Mouse (Mus musculus): Measurements from ENCODE around the gene Mpzl3. TPM values are rescaled to one million over a fixed set of nuclear protein-coding genes. Genes with fewer than 3 reads are reported as not detected.

The Mpzl3 gene
- total RNA-seq, 4 experiments from 2014 or later: 3.4 to 5.4 (median 3.7) TPM

DNA sequence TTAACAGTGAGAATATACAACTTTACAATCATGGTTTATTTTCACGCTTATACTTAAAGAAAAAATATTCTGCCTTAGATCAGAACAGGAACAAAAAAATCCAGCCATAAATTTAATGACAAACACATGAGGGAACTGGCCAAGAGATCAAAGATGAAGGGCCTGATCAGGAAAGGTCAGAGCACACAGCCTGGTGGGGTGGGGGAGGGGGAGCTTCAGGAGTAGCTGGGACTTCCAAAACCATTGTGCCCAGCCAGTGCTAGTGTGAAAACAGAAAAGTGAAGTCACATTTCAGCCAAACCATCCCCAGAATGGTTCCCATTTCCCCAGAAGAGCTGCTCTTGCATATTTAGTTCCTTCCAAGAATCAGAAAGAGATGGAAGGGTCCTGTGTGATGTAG, 47.5 kb downstream of the Mpzl3 start:
- DNase-seq (ENCODE audit: low spot score in 2 of 2): no peak

DNA sequence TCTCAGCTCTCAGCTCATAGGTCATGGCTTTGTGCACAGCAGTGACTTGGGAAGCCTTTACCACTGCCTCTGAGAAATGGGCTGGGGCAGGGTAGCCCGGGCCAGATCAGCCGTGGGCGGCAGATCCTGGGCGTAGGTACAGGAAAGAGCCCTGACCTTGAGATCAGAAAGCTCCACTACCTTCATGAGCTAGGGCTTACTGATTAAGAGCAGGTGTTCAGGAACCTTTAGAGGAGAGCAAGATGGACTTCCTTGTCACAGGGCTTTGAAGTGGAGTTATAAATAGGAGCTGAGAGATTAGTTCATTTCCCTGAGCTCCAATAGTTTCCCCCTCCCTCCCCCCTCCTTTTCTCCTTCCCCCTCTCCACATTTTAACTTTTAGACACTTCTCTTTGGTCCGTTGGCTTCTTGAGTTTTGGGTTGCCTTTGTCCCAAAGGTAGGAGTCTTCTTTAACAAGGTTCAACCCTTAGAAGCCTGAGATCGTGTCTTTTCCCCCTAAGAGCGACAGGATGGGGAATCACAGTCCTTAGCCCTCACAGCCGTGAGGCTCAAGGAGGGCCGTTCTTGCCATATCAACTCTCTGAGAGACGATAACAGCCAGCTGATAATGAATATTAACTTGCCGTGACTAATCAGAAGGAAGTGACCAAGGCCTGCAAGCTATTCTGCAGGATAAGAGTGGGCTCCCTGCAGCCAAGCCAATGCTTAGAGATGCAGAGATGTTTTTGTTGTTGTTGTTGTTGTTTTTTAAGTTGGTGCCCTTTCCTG, 48.4 kb downstream of the Mpzl3 start:
- no peak for DNase-seq (ENCODE audit: low spot score in 2 of 2)

DNA sequence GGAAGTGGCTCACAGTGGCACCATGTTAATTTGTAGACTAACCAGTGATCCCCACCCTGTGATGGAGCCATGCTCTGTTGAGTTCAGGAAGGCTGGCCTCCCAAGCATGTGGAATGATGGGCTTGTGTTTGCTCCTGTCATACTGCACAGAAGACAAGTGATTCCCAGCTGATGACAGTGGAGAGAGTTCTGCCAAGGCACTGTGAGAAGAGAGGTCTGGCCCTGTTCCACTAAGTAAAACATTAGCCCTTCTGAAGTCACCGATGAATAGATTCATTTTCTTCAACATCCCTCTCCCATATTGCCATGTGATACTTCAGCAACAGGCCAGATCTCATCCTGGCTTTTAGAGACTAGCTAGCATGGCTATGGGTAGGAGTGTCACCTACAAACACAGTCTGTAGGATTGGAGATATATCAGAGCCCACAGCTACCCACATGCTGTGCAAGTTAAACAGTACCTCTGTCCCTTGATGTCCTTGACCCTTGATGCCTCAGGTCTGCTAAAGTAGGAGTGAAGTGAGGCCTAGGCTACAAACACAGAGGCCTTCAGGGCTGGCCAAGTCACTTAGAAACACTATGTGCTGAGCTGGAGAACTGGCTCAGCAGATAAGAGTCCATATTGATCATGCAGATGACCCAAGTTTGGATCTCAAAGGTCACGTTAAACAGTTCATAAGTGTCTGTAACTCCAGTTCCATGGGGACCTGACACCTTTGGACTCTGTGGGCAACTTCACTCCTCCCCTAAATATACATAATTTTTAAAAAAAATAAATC, 50.8 kb downstream of the Mpzl3 start:
- no peak for DNase-seq (ENCODE audit: low spot score in 2 of 2)

DNA sequence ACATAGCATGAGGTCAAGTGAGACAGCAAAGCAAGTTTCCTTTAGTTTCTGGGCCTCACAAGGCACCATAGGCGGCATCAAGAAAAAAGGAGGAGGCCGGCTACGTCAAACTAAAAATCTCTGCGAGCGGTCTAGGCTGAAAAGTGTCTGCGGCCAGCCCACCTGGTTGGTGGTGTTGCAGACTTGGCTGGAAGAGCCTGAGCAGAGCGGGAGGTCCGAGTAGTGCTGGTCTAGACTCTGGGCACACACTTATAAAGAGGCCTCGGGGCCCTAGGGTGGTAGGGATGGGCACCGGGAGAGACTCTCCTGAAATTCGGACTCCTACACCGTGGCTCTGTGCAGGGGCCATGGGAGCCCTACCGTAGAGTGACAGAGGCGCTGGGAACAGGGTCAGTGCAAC, 60.7 kb downstream of the Mpzl3 start:
- peak; percentile 53 to 66 for DNase-seq (ENCODE audit: low spot score in 2 of 2)

DNA sequence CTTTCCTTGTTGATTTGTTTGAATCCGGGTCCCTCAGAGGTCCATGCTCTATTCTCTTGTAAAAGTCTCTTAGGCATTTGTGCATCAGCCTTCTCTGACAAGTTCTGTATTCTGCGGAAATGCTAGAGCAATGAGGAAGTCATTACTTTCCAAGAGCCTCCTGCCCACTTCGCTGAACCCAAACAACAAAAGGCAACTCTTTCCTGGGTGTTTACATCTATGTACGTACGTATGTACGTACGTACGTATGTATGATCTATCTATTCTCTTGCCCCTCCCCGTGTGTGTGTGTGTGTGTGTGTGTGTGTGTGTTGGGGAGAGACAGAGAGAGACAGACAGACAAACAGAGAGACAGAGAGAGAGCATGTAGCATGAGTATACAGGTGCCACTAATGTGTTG, 61.8 kb downstream of the Mpzl3 start:
- no peak for DNase-seq (ENCODE audit: low spot score in 2 of 2)

DNA sequence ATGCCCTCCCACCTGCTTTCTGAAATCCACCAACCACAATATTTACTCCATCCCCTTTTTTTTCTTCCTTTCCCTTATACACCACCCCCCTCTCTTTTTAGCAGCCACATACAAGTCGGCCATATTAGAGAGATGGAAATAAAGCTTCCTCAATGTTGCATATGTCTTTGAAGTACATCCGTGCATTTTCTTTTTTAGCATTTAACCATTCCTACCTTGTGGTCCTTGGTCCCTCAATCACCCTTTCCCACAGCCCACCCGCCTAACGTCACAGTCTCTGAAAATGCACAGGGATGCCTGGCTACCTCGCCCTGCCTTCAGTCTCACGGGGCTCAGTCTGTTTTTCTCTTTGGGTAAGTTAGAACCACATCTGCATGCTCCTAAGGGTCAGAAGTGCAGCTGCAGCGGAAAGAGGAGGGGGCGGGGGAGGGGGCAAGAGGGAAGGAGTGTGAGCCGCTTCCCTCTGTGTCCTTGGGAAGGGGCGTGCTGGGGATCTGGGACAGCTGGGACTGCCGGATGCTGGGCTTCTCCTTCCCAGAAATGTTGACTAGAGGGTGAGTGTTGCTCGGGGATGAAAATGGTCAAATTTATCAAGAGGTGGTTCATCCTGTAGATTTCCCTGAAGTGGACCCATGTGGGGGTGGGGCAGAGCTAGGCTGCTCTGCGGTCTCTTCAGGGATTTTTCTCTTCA, 62.9 kb downstream of the Mpzl3 start, which contains the start of gene Scn2b:
Scn2b (plus strand) TSS at position 42 of the 691 bp plus-strand sequence.
- peak in 1 of 2 experiments; percentile 19 for DNase-seq (ENCODE audit: low spot score in 2 of 2)

DNA sequence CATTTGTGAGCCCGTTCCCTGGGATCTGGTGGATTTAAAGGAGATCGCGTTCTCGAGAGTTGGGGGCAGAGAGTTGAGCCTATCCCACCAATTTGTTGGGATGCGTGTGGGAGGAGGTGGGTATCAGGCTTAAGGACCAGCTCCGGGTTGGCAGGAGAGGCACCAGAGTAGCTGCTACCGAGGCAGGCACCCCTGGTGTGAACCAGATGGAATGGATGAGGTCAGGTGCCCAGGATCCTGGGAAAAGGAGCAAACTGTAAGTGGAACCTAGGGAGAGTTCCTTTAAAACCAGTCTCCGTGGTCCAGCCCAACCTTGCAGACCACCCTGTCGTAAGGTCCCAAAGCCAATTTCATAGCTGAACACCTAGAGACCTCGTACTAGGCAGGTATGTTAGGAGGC, 63.6 kb downstream of the Mpzl3 start:
- DNase-seq (ENCODE audit: low spot score in 2 of 2): no peak

DNA sequence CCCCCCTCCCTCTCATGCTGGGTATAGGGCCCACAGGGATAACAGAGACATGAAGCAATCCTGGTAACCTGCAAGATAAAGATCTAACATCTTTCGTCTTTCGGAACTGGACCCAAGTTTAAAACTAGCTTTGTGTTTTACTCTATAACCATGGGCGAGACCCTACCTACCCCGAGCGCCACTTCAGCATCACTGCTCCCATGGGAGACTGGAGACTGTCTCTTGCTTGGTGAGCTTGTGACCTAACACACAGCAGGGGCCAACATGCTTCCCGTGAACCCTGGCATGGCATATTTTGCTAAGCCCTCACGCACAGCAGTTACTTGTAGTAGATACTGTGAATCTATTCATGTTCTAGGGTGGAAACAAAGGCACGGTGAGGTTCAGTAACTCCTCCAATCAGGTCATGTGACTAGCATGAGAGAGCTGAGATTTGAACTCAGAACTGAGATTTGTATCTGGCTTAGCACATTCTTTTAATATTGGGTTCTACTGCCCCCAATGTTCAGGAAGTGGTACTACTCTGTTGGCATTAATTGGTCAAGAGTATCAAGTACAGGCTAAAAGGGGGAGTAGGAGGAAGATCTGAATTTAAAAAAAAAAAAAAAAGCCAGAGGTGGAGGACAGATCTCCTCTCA, 64.4 kb downstream of the Mpzl3 start:
- DNase-seq (ENCODE audit: low spot score in 2 of 2): no peak

DNA sequence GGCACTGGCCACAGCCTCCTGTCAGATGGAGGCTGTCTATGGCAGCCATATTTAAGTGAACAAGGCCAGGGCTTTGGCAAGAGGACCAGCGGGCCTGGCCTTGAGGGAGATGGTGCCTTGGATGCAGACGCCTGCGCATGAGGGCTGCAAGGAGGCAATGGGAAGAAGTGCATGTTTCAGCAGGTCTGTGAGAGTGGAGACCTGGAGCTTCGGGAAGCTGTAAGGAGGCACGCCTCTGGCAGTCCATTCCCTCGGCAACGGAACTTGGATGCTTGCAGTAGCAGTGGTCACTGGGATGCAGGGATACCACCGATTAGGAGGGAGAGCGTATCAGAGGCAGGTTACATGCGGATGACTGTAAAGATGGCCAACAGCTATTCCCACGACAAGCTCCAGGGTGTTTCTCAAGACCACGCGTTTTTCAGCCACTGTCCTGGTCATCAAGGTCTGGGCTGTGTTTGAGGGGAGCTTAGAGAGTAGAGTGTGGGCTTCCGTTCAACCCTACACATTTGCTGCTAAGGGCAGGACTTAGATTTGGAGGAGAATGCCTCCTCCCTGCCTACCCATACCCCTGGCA, 65.1 kb downstream of the Mpzl3 start:
- DNase-seq (ENCODE audit: low spot score in 2 of 2): no peak

DNA sequence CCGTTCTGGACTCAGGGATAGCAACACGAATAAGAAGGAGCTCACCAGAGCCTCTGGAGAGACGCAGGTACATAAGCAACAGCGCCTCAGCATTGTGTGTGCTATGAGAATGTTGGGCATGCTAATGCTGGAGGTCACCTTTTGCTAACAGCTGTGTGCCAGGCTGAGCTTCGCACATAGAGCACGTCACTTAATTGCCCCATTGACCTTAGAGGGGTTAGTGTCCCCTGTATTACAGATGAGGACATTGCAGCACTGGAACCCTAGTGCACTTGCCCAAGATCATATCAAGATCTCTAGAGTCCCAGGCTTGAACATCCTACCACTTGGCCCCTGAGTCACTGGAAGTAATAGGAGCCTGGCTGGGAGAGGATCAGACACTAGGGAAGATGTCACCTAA, 65.6 kb downstream of the Mpzl3 start:
- no peak for DNase-seq (ENCODE audit: low spot score in 2 of 2)

DNA sequence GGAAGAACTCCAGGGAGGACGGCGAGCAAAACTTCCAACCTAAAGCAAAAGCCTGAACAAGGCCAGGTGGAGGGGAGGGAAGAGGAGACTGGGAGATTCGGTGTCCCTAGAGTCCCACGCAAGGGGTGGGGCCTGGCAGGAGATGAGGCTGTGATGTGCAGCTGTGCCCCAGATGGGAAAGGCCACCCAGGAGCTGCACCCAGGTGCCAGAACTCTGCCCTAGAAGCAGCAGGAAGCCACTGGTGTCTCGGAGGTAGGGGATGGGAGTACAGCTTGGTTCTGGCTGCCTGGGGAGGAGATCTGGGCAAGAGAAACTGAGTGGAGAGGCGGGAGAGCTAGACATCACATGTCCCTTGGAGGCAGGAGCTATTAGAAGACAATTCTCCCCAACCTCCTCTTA, 66.0 kb downstream of the Mpzl3 start:
- DNase-seq (ENCODE audit: low spot score in 2 of 2): no peak

DNA sequence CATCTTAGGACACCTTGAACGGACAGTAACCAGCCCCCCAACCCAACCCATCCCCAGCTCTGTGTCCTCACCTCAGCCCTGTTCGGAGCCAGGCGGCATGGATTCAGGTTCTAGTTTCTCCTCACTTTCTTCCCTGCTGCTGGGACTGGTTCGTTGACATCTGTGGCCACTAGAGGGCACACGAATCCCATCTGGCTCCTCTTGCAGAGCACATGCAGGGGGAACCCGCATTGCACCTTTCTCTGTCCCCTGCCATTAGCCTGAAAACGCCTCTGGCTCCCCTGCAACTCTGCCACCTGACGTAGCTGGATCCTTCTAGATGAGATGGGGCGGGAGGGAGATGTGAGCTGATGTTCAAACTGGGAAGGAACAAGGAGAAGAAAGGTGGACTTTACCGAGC, 66.8 kb downstream of the Mpzl3 start:
- DNase-seq (ENCODE audit: low spot score in 2 of 2): peak; percentile 69 to 72

DNA sequence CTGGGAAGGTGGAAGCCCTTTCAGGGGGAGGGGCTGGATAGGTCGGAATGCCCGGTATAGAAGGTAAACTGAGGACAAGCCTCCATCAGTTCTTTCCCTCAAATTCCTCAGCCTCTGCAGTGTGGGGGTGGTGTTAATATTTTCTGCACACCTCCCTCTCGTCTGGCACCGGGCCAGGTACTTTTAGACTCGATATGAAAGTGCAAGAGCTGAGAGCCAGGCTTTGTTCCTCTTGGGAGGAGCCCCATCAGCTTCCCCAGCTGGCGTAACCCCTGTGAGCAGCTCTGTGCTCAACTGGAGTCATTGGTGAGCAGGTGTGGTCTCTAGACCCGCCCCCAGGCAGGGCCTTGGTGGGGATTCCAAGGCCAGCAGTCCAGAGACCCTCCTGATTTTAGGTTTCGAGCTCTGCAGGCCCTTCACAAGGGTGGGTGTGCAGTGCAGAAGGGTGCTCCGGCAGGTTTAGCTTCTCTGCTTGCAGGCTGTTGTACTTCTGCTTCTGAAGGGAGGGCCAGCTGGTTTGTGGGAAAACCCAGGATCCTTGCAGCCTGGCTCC, 67.3 kb downstream of the Mpzl3 start:
- peak; percentile 74 to 76 for DNase-seq (ENCODE audit: low spot score in 2 of 2)

DNA sequence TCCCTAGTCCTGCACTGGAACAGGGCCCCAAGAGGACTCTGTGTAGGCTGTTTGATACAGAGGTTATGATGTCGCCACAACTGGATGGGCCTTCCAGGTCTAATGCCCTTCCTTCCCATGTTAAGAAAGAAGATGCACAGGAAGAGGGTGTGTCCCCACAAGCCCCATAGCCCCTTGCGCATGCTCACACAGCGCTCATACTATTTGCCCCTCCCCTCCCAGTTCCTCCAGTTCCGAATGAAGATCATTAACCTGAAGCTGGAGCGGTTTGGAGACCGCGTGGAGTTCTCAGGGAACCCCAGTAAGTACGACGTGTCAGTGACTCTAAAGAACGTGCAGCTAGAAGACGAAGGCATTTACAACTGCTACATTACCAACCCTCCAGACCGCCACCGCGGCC, 70.2 kb downstream of the Mpzl3 start:
- DNase-seq (ENCODE audit: low spot score in 2 of 2): no peak

DNA sequence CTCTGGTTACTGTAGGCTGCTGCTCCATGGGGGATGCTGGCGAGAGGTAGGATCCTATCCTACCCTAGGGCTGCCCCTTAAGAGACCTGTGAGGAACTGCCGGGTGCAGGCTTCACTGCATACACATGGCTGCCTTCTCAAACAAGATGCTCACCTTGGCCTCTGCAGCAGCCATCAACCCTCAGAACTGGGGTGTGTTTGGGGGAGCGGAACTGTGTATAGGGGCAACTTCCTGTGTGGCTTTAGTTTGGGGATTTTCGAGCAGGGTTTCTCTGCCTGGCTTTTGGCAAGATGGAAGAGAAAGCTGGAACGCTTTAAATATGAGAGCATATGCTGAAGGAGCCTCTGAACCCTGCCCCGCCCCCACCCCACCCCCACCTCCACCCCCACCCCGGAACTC, 72.0 kb downstream of the Mpzl3 start:
- no peak for DNase-seq (ENCODE audit: low spot score in 2 of 2)

Other genes with a start within 250 kb of the Mpzl3 start
- gene Kmt2a, start 173.9 kb upstream of the Mpzl3 start, total RNA-seq (2022): 100 to 1,000 TPM in 1 of 4 experiments, 10 to 100 TPM in 3; 63.4 to 103 (median 80.1) TPM
- 100 to 1,000 TPM; 246 to 356 (median 299) TPM for gene Atp5l, start 134.4 kb upstream of the Mpzl3 start, total RNA-seq (2022)
- gene Ube4a, start 89.6 kb upstream of the Mpzl3 start, total RNA-seq (2022): 10 to 100 TPM; 69.7 to 84.9 (median 72.3) TPM
- under 1 TPM in 2 of 4 experiments, not detected in 2; 0.38 to 0.43 TPM for gene Cd3g, start 74.8 kb upstream of the Mpzl3 start, total RNA-seq (2022)
- not detected for gene Cd3d, start 73.4 kb upstream of the Mpzl3 start, total RNA-seq (2022)
- gene Cd3e, start 45.6 kb upstream of the Mpzl3 start, total RNA-seq (2022): under 1 TPM in 2 of 4 experiments, not detected in 2; 0.27 to 0.33 TPM
- 1 to 10 TPM; 1.3 TPM for gene Mpzl2, start 15.4 kb upstream of the Mpzl3 start, total RNA-seq (2022)
- 1 to 10 TPM in 1 of 4 experiments, under 1 TPM in 3; 0.55 to 1.3 (median 0.72) TPM for gene Jaml, start 24.0 kb downstream of the Mpzl3 start, total RNA-seq (2022)
- gene Scn2b, start 62.6 kb downstream of the Mpzl3 start, total RNA-seq (2022): 100 to 1,000 TPM; 209 to 270 (median 239) TPM
- 10 to 100 TPM; 14.6 to 17.4 (median 15.7) TPM for gene Scn4b, start 83.2 kb downstream of the Mpzl3 start, total RNA-seq (2022)
- gene BC049352, start 126.8 kb downstream of the Mpzl3 start, total RNA-seq (2022): 1 to 10 TPM in 1 of 4 experiments, under 1 TPM in 3; 0.43 to 1.0 (median 0.59) TPM
- not detected for gene Tmprss4, start 148.9 kb downstream of the Mpzl3 start, total RNA-seq (2022)
- 10 to 100 TPM in 1 of 4 experiments, 1 to 10 TPM in 3; 1.8 to 10.0 (median 6.1) TPM for gene Il10ra, start 214.0 kb downstream of the Mpzl3 start, total RNA-seq (2022)

All from layer of hippocampus, adult 8-10 months (tissue).